Mouse (Mus musculus): ENCODE measurements at regions not wholly inside any gene's neighbourhood (a gene's known extent, or its start where the extent isn't known, plus 50 kb on each side); places are given as distances from the start of the nearest gene placed in this dataset.

DNA sequence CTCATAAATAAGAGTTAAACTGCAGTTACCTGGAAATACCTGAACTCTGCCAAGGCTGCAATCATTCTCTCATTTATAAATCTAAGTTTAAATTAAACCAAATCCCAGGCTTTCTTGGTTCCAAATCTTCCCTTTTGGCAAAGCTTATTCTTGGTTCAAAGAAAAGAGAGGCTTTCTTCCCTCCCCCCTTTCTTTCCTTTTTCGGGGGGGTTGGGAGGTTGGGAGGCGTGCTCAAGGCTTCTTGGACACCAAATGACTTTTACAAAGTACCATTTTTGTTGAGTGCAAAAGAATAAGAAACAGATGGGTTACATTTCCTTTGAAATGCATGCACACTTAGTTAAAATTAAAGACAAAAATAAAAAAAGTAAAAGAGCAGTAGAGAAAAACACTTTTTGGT is 105.4 kb upstream of the Mroh9 start:
- Histone ChIP-seq H3K4me1 (ENCODE audit: control insufficient read depth, insufficient read depth, low read length) (no peaks in the 10 kb centered on the region), H3K4me2 (ENCODE audit: low read depth, low read length) (no peak overlapping the region), H3K27ac (replicated peaks; ENCODE audit: low read depth, low read length) (no peak overlapping the region), H3K9ac (replicated peaks; ENCODE audit: low read length) (no peak overlapping the region), H3K4me3 (ENCODE audit: low read depth, low read length) (no peak overlapping the region), H3K27me3 (ENCODE audit: control insufficient read depth, insufficient read depth, low read length) (no peaks in the 10 kb centered on the region), H3K9me3 (replicated peaks; ENCODE audit: control insufficient read depth, low read length) (no peaks in the 10 kb centered on the region), H3K36me3 (replicated peaks; ENCODE audit: control insufficient read depth, insufficient read depth, low read depth, low read length) (no peaks in the 10 kb centered on the region)
- ATAC-seq (replicated peaks; ENCODE audit: insufficient number of reproducible peaks, low FRiP score, low TSS enrichment, low read depth): no peak
- DNase-seq (ENCODE audit: low spot score): peak; percentile 29
- WGBS: 44% methylated on average over 2 of the region's 2 CpGs

DNA sequence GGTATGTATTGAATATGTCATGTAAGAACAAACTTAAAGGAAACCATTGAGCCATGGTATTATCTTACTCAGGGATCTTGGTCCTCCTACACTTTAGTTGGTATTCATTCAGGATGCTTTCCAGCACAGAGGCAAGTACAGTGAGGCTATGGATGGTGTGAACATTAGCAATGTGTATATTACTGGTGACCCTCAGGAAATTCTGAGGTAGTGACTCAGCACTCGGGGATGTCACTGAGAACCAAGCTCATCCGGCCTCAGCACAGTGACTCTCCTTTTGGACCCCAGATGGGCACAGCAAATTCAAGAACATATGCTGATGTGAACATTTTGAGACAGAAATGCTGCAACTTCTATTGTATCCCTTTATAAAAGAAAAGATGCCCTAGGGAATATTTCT is 96.4 kb upstream of the Mroh9 start:
- Histone ChIP-seq H3K4me3 (ENCODE audit: low read depth, low read length) (no peak overlapping the region), H3K36me3 (replicated peaks; ENCODE audit: control insufficient read depth, insufficient read depth, low read depth, low read length) (no peaks in the 10 kb centered on the region), H3K27ac (replicated peaks; ENCODE audit: low read depth, low read length) (no peak overlapping the region), H3K9ac (replicated peaks; ENCODE audit: low read length) (no peak overlapping the region), H3K4me2 (ENCODE audit: low read depth, low read length) (no peak overlapping the region), H3K4me1 (ENCODE audit: control insufficient read depth, insufficient read depth, low read length) (no peaks in the 10 kb centered on the region), H3K9me3 (replicated peaks; ENCODE audit: control insufficient read depth, low read length) (no peaks in the 10 kb centered on the region), H3K27me3 (ENCODE audit: control insufficient read depth, insufficient read depth, low read length) (no peaks in the 10 kb centered on the region)
- 42% methylated on average over 2 of the region's 2 CpGs for WGBS
- DNase-seq (ENCODE audit: low spot score) (no peak), ATAC-seq (replicated peaks; ENCODE audit: insufficient number of reproducible peaks, low FRiP score, low TSS enrichment, low read depth) (no peak)

- Histone ChIP-seq H3K9me3 (replicated peaks; ENCODE audit: control insufficient read depth, low read length) (no peaks in the 10 kb centered on the region), H3K4me2 (ENCODE audit: low read depth, low read length) (no peak overlapping the region), H3K4me3 (ENCODE audit: low read depth, low read length) (no peak overlapping the region), H3K4me1 (ENCODE audit: control insufficient read depth, insufficient read depth, low read length) (no peaks in the 10 kb centered on the region), H3K27ac (replicated peaks; ENCODE audit: low read depth, low read length) (no peak overlapping the region), H3K9ac (replicated peaks; ENCODE audit: low read length) (no peak overlapping the region), H3K36me3 (replicated peaks; ENCODE audit: control insufficient read depth, insufficient read depth, low read depth, low read length) (no peaks in the 10 kb centered on the region), H3K27me3 (ENCODE audit: control insufficient read depth, insufficient read depth, low read length) (no peaks in the 10 kb centered on the region)
- ATAC-seq (replicated peaks; ENCODE audit: insufficient number of reproducible peaks, low FRiP score, low TSS enrichment, low read depth): peak; percentile 56; the same call in 1 of the 2 replicates
- 14% methylated on average over 3 of the region's 3 CpGs for WGBS
- peak; percentile 51 for DNase-seq (ENCODE audit: low spot score)
Observed at GRCm38 (mm10) chr1:163177011-163177410, 91.5 kb upstream of the Mroh9 start.

DNA sequence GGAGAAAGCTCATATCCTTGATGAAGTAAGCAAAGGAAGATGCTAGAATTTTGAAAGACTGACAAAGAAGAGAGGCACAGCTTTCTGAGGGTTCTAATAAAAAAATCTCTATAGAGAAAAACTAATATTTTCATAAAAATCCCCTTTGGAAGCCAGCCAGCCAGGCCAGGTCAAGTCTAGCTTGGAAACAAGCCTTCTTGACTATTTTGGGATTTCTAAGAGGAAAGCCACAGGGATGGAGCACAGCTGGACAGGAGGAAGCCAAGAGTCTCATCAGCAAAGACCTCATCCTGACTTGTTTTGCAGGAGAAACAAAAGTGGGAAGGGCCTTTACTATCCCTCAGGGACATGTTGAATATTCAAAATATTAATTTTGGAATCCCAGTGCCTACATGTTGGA is 81.6 kb upstream of the Mroh9 start:
- Histone ChIP-seq H3K4me3 (ENCODE audit: low read depth, low read length) (no peak overlapping the region), H3K9me3 (replicated peaks; ENCODE audit: control insufficient read depth, low read length) (no peaks in the 10 kb centered on the region), H3K9ac (replicated peaks; ENCODE audit: low read length) (no peak overlapping the region), H3K4me2 (ENCODE audit: low read depth, low read length) (no peak overlapping the region), H3K4me1 (ENCODE audit: control insufficient read depth, insufficient read depth, low read length) (no peaks in the 10 kb centered on the region), H3K27me3 (ENCODE audit: control insufficient read depth, insufficient read depth, low read length) (no peaks in the 10 kb centered on the region), H3K36me3 (replicated peaks; ENCODE audit: control insufficient read depth, insufficient read depth, low read depth, low read length) (no peaks in the 10 kb centered on the region), H3K27ac (replicated peaks; ENCODE audit: low read depth, low read length) (no peak overlapping the region)
- ATAC-seq (replicated peaks; ENCODE audit: insufficient number of reproducible peaks, low FRiP score, low TSS enrichment, low read depth): no peak
- DNase-seq (ENCODE audit: low spot score): no peak

DNA sequence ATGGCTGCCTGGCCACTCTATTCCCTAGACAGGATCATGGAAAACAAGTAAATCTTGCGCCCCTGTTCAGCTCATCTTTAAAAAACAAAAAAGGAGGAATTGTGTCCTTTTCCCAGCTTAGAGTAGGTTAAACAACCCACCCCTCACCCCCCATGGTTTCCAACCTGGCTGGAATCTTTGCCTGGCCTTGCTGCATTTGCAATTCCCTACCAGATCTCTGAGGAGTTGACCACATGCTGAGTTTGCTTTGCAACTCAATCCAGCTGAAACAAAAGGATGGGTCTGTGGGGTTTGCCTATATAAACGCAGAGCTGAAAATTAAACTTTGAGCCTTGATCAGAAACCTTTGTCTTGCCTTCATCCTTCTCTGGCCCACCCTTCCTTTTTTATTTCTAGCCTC is 78.2 kb upstream of the Mroh9 start:
- Histone ChIP-seq H3K9me3 (replicated peaks; ENCODE audit: control insufficient read depth, low read length) (no peaks in the 10 kb centered on the region), H3K27me3 (ENCODE audit: control insufficient read depth, insufficient read depth, low read length) (no peaks in the 10 kb centered on the region), H3K9ac (replicated peaks; ENCODE audit: low read length) (no peak overlapping the region), H3K27ac (replicated peaks; ENCODE audit: low read depth, low read length) (no peak overlapping the region), H3K36me3 (replicated peaks; ENCODE audit: control insufficient read depth, insufficient read depth, low read depth, low read length) (no peaks in the 10 kb centered on the region), H3K4me2 (ENCODE audit: low read depth, low read length) (no peak overlapping the region), H3K4me1 (ENCODE audit: control insufficient read depth, insufficient read depth, low read length) (no peaks in the 10 kb centered on the region), H3K4me3 (ENCODE audit: low read depth, low read length) (no peak overlapping the region)
- 40% methylated on average over 2 of the region's 2 CpGs for WGBS
- no peak for ATAC-seq (replicated peaks; ENCODE audit: insufficient number of reproducible peaks, low FRiP score, low TSS enrichment, low read depth)
- no peak for DNase-seq (ENCODE audit: low spot score)

DNA sequence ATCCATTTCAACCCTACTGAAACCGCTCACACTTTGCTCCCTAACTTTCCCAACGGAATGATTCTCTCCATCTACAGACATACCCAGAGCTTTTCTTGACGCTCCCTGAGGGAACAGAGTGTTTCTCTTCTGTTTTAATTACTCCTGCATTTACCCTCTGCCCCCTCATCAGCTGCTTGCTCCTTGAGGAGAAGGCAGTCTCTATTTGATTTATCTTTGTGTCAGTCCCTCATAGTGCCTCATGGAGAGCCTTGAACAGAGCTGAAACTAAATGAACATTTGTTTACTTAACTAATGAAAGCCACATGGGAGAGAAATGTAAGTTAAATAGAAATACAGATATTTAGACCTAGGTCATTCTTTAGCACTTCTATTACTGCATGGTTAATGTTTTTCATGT is 74.4 kb upstream of the Mroh9 start:
- H3K4me1 ChIP-seq (ENCODE audit: control insufficient read depth, insufficient read depth, low read length): no peaks in the 10 kb centered on the region; the same call in 1 of the 2 replicates
- DNase-seq (ENCODE audit: low spot score): peak; percentile 85
- no peaks in the 10 kb centered on the region for H3K9me3 ChIP-seq (replicated peaks; ENCODE audit: control insufficient read depth, low read length)
- no peaks in the 10 kb centered on the region for H3K27me3 ChIP-seq (ENCODE audit: control insufficient read depth, insufficient read depth, low read length)
- H3K4me2 ChIP-seq (ENCODE audit: low read depth, low read length): no peak overlapping the region
- ATAC-seq (replicated peaks; ENCODE audit: insufficient number of reproducible peaks, low FRiP score, low TSS enrichment, low read depth): peak; percentile 62; the same call in 1 of the 2 replicates
- no peak overlapping the region for H3K4me3 ChIP-seq (ENCODE audit: low read depth, low read length)
- no peak overlapping the region for H3K9ac ChIP-seq (replicated peaks; ENCODE audit: low read length)
- H3K27ac ChIP-seq (replicated peaks; ENCODE audit: low read depth, low read length): no peak overlapping the region
- WGBS: 20% methylated on average over 3 of the region's 3 CpGs
- no peaks in the 10 kb centered on the region for H3K36me3 ChIP-seq (replicated peaks; ENCODE audit: control insufficient read depth, insufficient read depth, low read depth, low read length)

- Histone ChIP-seq H3K4me3 (ENCODE audit: low read depth, low read length) (no peak overlapping the region), H3K27ac (replicated peaks; ENCODE audit: low read depth, low read length) (no peak overlapping the region), H3K36me3 (replicated peaks; ENCODE audit: control insufficient read depth, insufficient read depth, low read depth, low read length) (no peaks in the 10 kb centered on the region), H3K27me3 (ENCODE audit: control insufficient read depth, insufficient read depth, low read length) (no peaks in the 10 kb centered on the region), H3K9ac (replicated peaks; ENCODE audit: low read length) (no peak overlapping the region), H3K4me1 (ENCODE audit: control insufficient read depth, insufficient read depth, low read length) (no peaks in the 10 kb centered on the region; the same call in 1 of the 2 replicates), H3K9me3 (replicated peaks; ENCODE audit: control insufficient read depth, low read length) (no peaks in the 10 kb centered on the region), H3K4me2 (ENCODE audit: low read depth, low read length) (no peak overlapping the region)
- DNase-seq (ENCODE audit: low spot score): no peak
- no peak for ATAC-seq (replicated peaks; ENCODE audit: insufficient number of reproducible peaks, low FRiP score, low TSS enrichment, low read depth)
- WGBS: 35% methylated on average over 5 of the region's 5 CpGs
Observed at GRCm38 (mm10) chr1:163158491-163158890, 73.0 kb upstream of the Mroh9 start.

- H3K4me3 ChIP-seq (ENCODE audit: low read depth, low read length): no peak overlapping the region
- H3K4me1 ChIP-seq (ENCODE audit: control insufficient read depth, insufficient read depth, low read length): no peaks in the 10 kb centered on the region
- no peaks in the 10 kb centered on the region for H3K36me3 ChIP-seq (replicated peaks; ENCODE audit: control insufficient read depth, insufficient read depth, low read depth, low read length)
- no peaks in the 10 kb centered on the region for H3K9me3 ChIP-seq (replicated peaks; ENCODE audit: control insufficient read depth, low read length)
- DNase-seq (ENCODE audit: low spot score) (peak; percentile 93), ATAC-seq (replicated peaks; ENCODE audit: insufficient number of reproducible peaks, low FRiP score, low TSS enrichment, low read depth) (peak; percentile 91)
- no peaks in the 10 kb centered on the region for H3K27me3 ChIP-seq (ENCODE audit: control insufficient read depth, insufficient read depth, low read length)
- H3K9ac ChIP-seq (replicated peaks; ENCODE audit: low read length): no peak overlapping the region
- 31% methylated on average over 13 of the region's 13 CpGs for WGBS
- no peak overlapping the region for H3K27ac ChIP-seq (replicated peaks; ENCODE audit: low read depth, low read length)
- no peak overlapping the region for H3K4me2 ChIP-seq (ENCODE audit: low read depth, low read length)
Observed at GRCm38 (mm10) chr1:163150203-163150855, 64.9 kb upstream of the Mroh9 start.
